In the genomic region with DNA sequence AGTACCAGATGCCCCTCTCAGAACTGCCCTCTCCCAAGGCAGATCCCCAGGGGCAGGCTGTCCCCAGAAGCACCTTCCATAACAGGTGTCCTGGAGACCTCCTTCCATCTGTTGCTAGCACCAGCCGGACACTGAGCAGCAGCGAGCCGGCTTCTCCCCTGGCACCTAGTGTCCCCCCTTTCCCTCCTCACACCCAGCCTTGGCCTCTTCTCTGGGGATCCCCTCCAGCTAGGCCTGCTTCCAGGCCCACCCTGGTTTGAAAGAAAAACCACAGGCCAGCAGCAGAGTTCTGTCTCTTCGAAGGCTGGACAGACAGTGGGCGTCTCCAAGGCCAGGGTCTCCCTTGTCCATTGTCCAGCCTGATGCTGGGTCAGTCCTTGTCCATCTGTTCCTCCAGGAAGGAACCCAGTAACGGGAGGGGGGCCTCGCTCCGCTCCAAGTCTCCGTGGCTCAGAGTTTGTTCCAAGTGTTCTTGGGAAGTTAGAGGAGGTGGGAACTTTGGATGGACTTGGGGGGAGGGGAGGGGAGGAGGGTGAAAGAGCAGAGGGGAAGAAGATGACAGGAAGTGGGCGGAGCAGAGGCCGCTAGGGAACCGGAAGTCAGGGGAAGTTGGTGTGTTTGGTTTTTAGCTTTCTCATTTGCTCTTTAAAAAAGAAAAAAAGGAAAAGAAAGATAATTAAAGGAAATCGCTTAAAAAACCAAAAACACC, we compare ENCODE assay signal across 9 mouse cellular contexts. TPM values are rescaled to one million over a fixed set of nuclear protein-coding genes. Genes with fewer than 3 reads are reported as not detected.
A peak's percentile ranks its signal among the peaks of the same experiment; 100 is the strongest.
DNase-seq lines count a peak whose midpoint lies in the region; ATAC-seq and TF ChIP-seq lines count a peak whose summit lies in the region.
"Had no signal": no experiment of that assay in that cellular context is flagged by ENCODE, and none has a peak within 500 bp of the region (broad histone marks: within the 10 kb centered on the region; RNA-seq: fewer than 3 reads in every experiment).

No protein-coding gene starts in this region.

- no peaks in the 10 kb centered on the region for H3K36me3 ChIP-seq in embryonic facial prominence, embryonic 14.5 days (ENCODE audit: control insufficient read depth, insufficient read depth, low read length)
- H3K36me3 ChIP-seq in hindbrain, embryonic 12.5 days = peaks cover 21% of the 10 kb centered on the region
- no peaks in the 10 kb centered on the region for H3K36me3 ChIP-seq in liver, adult 2 months (ENCODE audit: control insufficient read depth, insufficient read depth, low read length)

- intact Hi-C loops in left cerebral cortex, adult 2 months (cut with DNase I) = no loop called here

- H3K9ac ChIP-seq in embryonic facial prominence, embryonic 14.5 days (ENCODE audit: low read depth, low read length) = no peak overlapping the region
- 0 out of 2 replicates have a peak overlapping the region, but pooled peaks have one; percentile 15 for H3K9ac ChIP-seq in hindbrain, embryonic 12.5 days
- peak overlapping the region; percentile 25 for H3K9ac ChIP-seq in liver, adult 2 months (ENCODE audit: low read depth, low read length)

- H3K27ac ChIP-seq in embryonic facial prominence, embryonic 14.5 days (replicated peaks; ENCODE audit: low read depth, low read length) = no peak overlapping the region; the same call in 1 of the 2 replicates
- H3K27ac ChIP-seq in hindbrain, embryonic 12.5 days = no peak overlapping the region
- H3K27ac ChIP-seq in liver, adult 2 months (replicated peaks; ENCODE audit: insufficient read depth, low read depth, low read length) = no peak overlapping the region; the same call in 1 of the 2 replicates
- H3K27ac ChIP-seq in left cerebral cortex, adult 2 months = no peak overlapping the region

- H3K79me2 ChIP-seq in liver, adult 2 months (ENCODE audit: control insufficient read depth, insufficient read depth, low read length) = no peaks in the 10 kb centered on the region

- 0 out of 2 replicates have a peak overlapping the region, but pooled peaks have one; percentile 3 for H3K4me2 ChIP-seq in embryonic facial prominence, embryonic 14.5 days (ENCODE audit: low read depth, low read length)
- H3K4me2 ChIP-seq in hindbrain, embryonic 12.5 days (replicated peaks) = peak overlapping the region; percentile 15; the same call in 1 of the 2 replicates

- TF ChIP-seq POLR2A in liver, adult 2 months (IDR thresholded peaks at IDR 0.05; ENCODE audit: extremely low read depth, insufficient read depth, low read length) = no peak

- no peak for TF ChIP-seq CTCF in liver, adult 2 months (IDR thresholded peaks at IDR 0.05; ENCODE audit: low read depth, low read length)
- TF ChIP-seq CTCF in left cerebral cortex, adult 2 months (IDR thresholded peaks at IDR 0.05) = no peak

- peak; percentile 16 for DNase-seq in gastrocnemius, adult 18-20 months (ENCODE audit: low spot score)
- DNase-seq in gastrocnemius, postnatal 10 days = no peak
- peak; percentile 44 for DNase-seq in embryonic facial prominence, embryonic 14.5 days (ENCODE audit: low spot score)
- peak; percentile 22 for DNase-seq in liver, adult 2 months (ENCODE audit: extremely low read depth, low read depth, low spot score)
- DNase-seq in retina, postnatal 1 day = peak; percentile 44
- DNase-seq in left cerebral cortex, adult 2 months (ENCODE audit: extremely low spot score in 1 of 2, low spot score in 2 of 2) = no peak
- no peak for DNase-seq in layer of hippocampus, postnatal 36 days

- 51% methylated on average over 13 of the region's 13 CpGs for WGBS in embryonic facial prominence, embryonic 14.5 days
- 39% methylated on average over 13 of the region's 13 CpGs for WGBS in hindbrain, embryonic 12.5 days
- WGBS in liver, adult 2 months = 56% methylated on average over 13 of the region's 13 CpGs

- H3K9me3 ChIP-seq in embryonic facial prominence, embryonic 14.5 days (ENCODE audit: control insufficient read depth, low read length) = no peaks in the 10 kb centered on the region
- no peaks in the 10 kb centered on the region for H3K9me3 ChIP-seq in hindbrain, embryonic 12.5 days (replicated peaks)

- H3K27me3 ChIP-seq in embryonic facial prominence, embryonic 14.5 days (replicated peaks; ENCODE audit: control insufficient read depth, insufficient read depth, low read length) = no peaks in the 10 kb centered on the region
- no peaks in the 10 kb centered on the region; the same call in 1 of the 2 replicates for H3K27me3 ChIP-seq in hindbrain, embryonic 12.5 days
- no peaks in the 10 kb centered on the region for H3K27me3 ChIP-seq in liver, adult 2 months (ENCODE audit: control insufficient read depth, insufficient read depth, low read length)

- no peaks in the 10 kb centered on the region for H3K4me1 ChIP-seq in embryonic facial prominence, embryonic 14.5 days (ENCODE audit: control insufficient read depth, insufficient read depth, low read length)
- H3K4me1 ChIP-seq in hindbrain, embryonic 12.5 days = peaks cover 28% of the 10 kb centered on the region
- H3K4me1 ChIP-seq in liver, adult 2 months (ENCODE audit: control insufficient read depth, insufficient read depth, low read length) = no peaks in the 10 kb centered on the region

- no peak overlapping the region for H3K4me3 ChIP-seq in embryonic facial prominence, embryonic 14.5 days (ENCODE audit: low read depth, low read length)
- no peak overlapping the region for H3K4me3 ChIP-seq in hindbrain, embryonic 12.5 days
- peak overlapping the region; percentile 36 for H3K4me3 ChIP-seq in liver, adult 2 months (ENCODE audit: insufficient read depth, low read depth, low read length)
- H3K4me3 ChIP-seq in left cerebral cortex, adult 2 months = no peak overlapping the region
- H3K4me3 ChIP-seq: myocyte had no signal

- no peak; the same call in 1 of the 2 replicates for ATAC-seq in embryonic facial prominence, embryonic 14.5 days (ENCODE audit: low read depth)
- ATAC-seq in hindbrain, embryonic 12.5 days (ENCODE audit: low FRiP score) = peak; percentile 35; the same call in 1 of the 2 replicates

RNA-seq across cellular contexts. Expression of gene 4933428G20Rik, which starts 11.7 kb away (rescaled TPM):
- not detected for total RNA-seq in gastrocnemius, adult 18-20 months (2021)
- not detected for total RNA-seq in gastrocnemius, postnatal 10 days (2021)
- 0.13 TPM in 1 of 2 replicates, not detected in the other for polyA plus RNA-seq in embryonic facial prominence, embryonic 14.5 days (2014; fragmentation: Nextera tagmentation; extraction: Ambion mirVana)
- 0.85 and 0.94 TPM in 2 replicates for polyA plus RNA-seq in hindbrain, embryonic 12.5 days (2016; fragmentation: Nextera tagmentation; extraction: Ambion mirVana)
- not detected in 2 replicates for total RNA-seq in liver, adult 2 months (2014; rRNA removed)
- polyA plus RNA-seq in liver, adult 2 months (2012; rRNA removed) = not detected in 2 replicates
- total RNA-seq in left cerebral cortex, adult 2 months (2021) = not detected
- not detected for total RNA-seq in layer of hippocampus, postnatal 36 days (2021)

Comparison
In these comparisons a context has a peak if more than half of its experiments do, and no peak if none do; other contexts are left out.
1. DNase-seq: peak in gastrocnemius, adult 18-20 months (single experiment), embryonic facial prominence, embryonic 14.5 days (single experiment), liver, adult 2 months (single experiment) and retina, postnatal 1 day (single experiment); none in gastrocnemius, postnatal 10 days (single experiment), left cerebral cortex, adult 2 months (0 of 2) and layer of hippocampus, postnatal 36 days (0 of 2).